Mouse (Mus musculus) adrenal gland, postnatal 14 days (tissue): ENCODE measurements around the gene Slc36a2. TPM values are rescaled to one million over a fixed set of nuclear protein-coding genes. Genes with fewer than 3 reads are reported as not detected.

Experiments used
- DNase-seq: peaks from one replicate; pipeline ENCODE4 v3.0.0; 2021; ENCODE audit warnings: mixed read lengths
- long read RNA-seq, 2 experiments: library from polyadenylated mRNA; stranded (forward); transcript quantifications; one replicate each; pipeline ENCODE4 v2.0.0; 2021
- total RNA-seq: library from RNA; stranded (reverse); gene quantifications from 2 replicates; pipeline ENCODE4 v1.2.3, GENCODE M21; 2021

The Slc36a2 gene
- total RNA-seq, result 176 and 200 TPM in 2 replicates
- long read RNA-seq, experiment 1, transcript Slc36a2-202 (7 exons, 1,772 nt), result minor isoform, 5 of 138 reads
- long read RNA-seq, experiment 1, transcript Slc36a2-201 (10 exons, 2,429 nt), result major isoform, 96 of 138 reads
- long read RNA-seq, experiment 1, partial matches to known transcripts, result 22 of 138 reads
- long read RNA-seq, experiment 1, other reads (novel, unspliced or antisense), result 15 of 138 reads
- long read RNA-seq, experiment 2, transcript Slc36a2-202 (7 exons, 1,772 nt), result minor isoform, 10 of 137 reads
- long read RNA-seq, experiment 2, transcript Slc36a2-201 (10 exons, 2,429 nt), result major isoform, 85 of 137 reads
- long read RNA-seq, experiment 2, partial matches to known transcripts, result 30 of 137 reads
- long read RNA-seq, experiment 2, other reads (novel, unspliced or antisense), result 12 of 137 reads

DNA sequence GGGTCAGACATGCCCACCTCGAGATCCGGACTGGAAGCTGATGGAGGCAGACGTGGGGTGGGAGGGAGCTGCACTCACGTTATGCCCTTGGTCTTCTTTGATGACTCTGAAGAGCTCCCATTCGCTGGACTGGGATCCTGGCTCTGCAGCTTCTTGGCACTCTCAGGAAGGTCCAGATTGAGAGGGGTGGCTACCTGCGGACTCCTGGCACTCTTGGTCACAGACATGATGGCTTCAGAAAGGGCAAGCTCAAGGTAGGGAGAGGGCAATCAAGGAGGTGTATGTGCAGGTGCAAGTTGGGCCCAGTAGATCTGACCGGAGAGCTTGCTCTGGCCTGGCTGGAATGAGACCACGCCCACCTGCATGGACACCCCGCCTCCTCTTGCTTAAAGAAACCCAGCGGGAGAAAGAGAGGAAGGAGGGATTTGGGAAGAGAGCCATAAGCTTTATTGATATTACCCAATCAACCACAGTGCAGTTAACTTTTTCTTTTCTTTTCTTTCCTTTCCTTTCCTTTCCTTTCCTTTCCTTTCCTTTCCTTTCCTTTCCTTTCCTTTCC lies at the start of gene Slc36a2:
Gene Slc36a2, minus strand, starts transcription at position 345 of the 559 bp plus-strand sequence.
- peak; percentile 60 for DNase-seq

DNA sequence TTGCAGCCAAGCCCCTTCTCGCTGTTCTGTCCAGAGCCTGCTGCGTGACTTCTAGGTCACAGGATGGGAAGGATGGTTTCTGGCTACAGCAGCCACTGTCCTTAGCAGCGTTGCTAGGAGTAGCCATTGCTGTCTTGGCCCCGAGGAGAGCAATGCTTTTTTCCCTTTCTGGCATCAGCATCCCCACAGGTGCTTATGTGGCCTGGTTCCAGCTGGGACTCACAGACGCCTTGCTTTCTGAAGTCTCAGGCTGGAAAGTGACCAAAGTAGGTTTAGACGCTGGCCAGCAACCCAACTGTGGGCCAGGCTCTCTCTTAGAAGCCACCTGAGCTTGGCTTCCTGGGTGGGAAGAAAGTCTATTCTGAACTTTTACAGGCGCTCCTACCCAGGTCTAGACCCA lies 49.4 kb upstream of the Slc36a2 start:
- DNase-seq, result no peak

DNA sequence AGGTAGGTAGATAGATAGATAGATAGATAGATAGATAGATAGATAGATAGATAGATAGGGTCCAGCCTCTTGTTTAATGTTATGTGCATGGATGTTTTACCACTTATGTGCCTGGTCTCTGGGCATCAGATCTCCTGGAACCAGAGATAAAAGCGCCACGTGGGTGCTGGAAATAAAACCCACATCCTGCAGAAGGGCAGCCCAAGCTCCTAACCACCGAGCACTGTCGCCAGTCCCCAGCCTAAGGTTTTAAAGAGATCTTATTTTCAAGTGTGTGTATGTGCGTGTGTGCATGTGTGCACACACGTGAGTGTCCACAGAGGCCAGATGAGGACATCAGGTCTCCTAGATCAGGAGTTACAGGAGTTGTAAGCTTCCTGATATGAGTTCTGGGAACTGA lies 46.2 kb upstream of the Slc36a2 start:
- no peak for DNase-seq

DNA sequence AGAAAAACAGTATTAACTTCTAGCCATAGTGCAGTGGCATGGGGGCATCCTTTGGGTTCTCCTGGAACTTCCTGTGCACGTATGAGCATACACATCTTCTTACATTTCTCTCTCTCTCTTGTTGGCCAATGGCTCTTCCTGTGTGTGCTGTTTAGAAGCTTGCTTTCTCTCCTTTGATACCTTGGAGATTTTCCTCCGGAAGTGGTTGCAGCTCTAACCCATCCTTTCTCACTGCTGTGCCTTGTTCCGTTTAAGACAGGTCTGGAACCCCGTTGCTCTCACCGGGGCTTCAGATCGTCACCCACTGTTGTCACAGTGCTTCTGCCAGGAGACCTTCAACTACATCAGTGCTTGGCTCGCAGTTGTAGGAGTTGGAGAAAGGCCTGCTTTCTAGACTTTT lies 36.4 kb upstream of the Slc36a2 start:
- no peak for DNase-seq

DNA sequence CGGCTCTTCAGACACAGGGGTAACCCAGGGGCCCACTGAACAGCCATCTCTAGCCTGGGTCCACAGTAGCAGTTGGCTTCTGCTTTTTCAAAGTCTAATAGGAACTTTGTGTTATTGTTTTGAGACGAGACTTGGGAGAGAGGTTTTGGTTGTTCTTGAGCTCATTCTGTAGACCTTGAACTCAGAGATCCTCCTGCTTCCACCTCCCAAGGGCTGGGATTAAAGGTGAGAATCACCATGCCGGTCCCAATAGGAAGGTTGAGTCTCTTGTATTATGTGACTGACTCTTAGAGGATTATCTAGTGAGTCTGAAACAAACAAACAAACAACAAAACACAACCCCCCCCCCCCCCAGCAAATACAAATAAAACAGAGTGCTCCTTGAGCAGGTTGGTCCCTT lies 33.6 kb upstream of the Slc36a2 start:
- DNase-seq, result no peak

DNA sequence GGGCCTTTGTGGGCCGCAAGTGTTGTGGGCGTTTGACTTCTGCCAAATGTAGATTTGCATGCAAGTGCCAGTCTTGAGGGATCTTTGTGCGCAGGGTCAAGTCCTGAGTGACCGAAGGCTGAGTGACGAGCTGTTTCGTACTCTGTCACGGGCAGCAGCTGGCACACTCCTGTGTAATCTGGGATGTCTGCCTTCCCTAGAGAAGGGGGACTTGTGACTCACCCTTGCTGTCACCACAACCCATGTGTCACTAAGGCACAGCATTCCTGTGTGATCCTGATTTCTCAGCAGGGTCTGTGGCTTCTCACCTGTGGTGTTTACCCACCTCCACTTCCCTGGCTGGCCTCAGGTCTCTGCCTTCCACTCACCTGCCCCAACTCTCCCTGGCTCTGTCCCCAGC lies 33.0 kb upstream of the Slc36a2 start:
- DNase-seq, result peak; percentile 33

DNA sequence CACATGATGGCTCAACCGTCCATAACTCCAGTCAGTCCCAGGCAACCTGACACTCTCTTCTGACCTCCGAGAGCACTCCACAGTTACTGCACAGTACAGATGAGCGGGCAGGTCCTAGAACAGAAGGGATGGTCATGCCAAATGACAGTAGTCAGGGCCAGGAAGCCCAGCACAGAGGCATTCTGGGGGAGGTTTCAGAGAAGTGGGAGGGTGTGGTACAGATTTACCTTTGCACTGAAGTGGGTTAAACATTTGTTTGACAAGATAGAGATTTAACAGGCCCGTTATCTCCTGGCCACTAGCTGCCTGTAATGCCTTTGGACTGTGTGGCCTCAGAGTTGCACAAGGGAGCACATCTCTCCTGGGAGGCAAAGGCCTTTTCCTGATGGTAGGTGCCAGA lies 32.5 kb upstream of the Slc36a2 start:
- DNase-seq, result no peak

DNA sequence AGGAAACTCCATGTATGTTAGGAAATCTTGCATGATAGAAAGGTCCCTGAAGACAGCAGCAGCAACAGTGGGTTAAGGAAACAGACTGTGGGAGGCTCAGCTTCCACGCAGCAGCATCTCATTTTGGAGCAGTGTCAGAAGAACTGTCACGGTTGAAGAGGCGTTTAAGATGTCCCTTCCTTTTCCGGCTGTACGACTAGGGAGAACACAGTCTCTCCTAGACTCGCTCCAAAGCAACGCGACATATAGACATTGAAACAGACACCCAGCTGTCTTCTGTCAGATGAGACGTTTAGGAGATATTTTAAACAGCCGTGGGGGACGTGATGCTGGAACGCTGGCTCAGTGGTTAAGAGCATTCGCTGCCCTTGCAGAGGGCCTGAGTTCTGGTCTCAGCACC lies 32.0 kb upstream of the Slc36a2 start:
- DNase-seq, result no peak

DNA sequence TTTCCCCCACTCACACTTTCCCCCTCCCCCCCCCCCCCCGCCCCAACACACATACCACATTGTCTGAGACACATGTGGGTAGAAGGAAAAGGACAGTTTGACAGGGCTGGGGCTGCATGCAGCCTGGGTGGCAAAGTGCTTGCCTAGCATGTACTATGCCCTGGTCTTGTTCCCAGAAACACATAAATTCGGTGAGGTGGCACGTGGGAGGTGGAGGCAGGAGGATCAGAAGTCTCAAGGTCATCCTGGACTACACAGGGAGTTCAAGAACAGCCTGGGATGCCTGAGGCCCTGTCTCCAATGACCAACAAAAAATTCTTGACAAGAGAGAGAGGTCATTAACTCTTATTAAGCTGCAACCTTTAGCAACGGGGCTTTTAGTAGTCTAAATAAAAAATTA lies 31.2 kb upstream of the Slc36a2 start:
- no peak for DNase-seq

DNA sequence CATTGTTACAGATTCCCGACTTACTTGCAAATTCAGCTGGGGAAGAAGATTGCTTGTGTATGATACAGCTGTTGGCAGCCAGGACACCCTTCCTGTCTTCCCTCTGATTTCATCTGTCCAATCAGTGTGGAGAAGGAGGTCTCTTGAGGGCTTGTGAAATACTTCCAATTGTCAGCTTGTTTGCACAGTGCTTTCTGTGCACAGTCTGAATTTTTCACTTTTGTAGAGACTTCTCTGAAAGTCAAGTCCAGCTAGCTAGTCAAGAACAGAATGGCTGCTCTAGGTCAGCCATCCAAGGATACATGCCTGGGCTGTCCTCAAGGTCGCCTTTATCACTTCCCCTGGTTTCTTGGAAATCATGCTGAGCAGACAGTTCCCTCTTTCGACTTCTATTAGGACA lies 30.1 kb upstream of the Slc36a2 start:
- DNase-seq, result peak; percentile 22

DNA sequence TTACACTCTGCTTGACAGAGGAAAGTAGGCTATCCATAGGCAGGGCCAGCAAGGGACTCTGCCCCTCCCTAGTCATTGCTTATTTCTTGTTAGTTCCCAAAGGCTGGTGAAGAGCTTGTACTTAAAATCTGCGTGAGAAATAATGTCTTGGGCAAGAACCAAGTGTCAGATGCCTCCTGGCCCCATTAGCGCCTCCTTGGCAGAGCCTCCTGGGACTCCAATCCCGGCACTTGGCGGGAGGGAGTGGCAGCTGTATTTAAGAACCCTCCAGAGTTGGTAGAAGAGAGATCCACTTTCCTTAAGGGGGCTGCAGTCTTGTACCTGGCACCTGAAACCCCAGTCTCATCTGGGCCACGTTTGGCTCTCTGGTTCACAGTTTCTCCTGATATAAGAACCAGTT lies 29.3 kb upstream of the Slc36a2 start:
- DNase-seq, result peak; percentile 43

DNA sequence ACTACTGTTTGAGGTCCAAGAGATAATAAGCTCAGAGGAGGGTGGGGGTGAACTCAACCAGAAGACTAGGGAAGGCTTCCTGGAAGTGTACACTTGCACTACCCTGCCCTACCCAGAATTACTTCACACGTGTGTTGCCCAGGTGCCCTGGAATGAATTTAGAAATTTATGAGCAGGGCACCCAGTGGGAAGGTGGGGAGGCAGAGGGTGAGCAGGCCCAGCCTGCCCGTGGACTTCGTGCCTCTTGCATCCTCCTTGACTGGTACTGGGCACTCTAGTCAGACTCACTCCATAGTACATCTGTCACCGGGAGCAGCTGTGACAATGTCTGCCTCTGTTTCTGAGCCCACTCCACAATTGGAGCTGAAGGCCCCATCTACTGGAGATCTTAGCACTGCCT lies 28.6 kb upstream of the Slc36a2 start:
- no peak for DNase-seq

DNA sequence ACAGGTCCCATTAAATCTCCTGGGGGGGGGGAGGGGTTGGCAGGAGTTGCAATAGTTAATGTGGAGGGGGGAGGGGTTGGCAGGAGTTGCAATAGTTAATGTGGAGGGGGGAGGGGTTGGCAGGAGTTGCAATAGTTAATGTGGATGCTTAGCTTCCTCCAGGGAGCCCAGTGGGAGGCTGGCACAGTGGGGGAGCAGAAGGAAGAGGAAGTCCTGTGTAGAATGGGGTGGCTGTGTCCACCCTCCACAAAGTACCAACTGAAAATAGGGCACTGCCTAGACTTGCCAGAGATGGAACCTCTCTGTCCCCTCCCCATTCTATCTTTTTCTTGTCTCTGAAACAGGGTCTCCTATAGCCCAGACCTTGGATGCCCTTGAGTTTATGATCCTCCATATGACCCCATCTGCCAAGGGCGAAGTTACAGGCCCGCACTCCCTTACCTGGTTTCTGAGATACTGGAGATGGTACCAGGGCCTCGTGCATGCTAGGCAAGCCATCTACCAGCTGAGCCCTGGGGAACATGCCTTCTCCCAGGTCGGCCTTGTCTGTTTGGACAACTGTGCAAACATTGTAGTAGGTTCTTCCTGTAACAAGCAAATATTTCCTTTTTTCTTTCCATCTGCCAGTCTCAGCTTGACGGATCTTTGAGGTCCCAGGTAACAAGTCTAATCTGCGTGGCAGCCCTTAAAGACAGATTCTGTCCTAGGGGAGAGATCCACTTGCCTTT lies 24.9 kb upstream of the Slc36a2 start:
- DNase-seq, result no peak

DNA sequence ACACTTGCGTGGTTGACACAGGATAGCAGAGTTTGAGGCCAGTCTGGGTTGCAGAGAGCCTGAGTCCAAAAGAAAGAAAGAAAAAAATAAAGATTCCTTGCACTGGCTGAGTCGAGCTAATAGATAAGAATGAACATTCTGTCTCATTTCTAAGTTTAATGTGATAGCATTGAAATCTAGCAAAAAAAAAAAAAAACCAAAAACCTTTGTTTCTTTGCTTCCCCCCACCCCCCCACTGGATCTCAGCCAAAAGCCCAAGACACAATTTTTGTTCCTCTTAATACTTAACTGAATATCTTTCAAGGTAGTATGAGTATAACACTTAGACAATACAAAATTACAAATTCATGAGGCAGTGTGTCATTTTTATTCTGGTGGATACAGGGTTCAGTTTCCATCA lies 24.2 kb upstream of the Slc36a2 start:
- DNase-seq, result no peak

DNA sequence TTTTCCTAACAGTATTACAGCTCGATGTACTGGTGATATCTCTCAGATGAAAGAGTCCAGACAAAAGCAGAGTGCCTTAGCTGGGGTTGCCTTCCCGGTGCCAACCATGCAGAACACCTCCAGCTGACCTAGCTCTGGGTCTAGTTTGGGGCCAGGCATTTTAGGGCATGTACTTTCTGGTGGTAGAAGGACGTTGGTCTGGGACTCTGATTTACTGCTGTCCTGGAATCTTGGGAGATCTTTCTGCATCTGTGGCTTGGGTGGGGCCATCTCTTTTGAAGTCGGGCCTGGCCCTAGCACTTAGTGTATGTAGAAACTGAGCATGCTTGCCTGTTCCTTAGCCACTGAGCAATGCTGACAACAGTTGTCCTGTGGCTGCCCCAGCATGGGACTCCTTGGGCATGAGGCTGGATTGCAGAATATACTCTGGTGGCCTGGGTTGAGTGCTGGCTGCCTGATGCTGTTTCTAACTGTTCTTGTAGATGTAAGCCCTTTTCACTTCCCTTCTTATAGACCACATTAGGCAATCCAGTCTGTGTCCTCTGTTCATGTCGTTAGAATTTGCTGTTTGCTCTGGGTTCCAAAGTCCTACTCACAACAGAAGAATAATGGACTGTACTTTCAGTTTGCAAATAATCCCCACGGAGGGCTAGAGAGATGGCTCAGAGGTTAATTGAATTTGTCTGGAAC lies 23.3 kb upstream of the Slc36a2 start:
- DNase-seq, result no peak

DNA sequence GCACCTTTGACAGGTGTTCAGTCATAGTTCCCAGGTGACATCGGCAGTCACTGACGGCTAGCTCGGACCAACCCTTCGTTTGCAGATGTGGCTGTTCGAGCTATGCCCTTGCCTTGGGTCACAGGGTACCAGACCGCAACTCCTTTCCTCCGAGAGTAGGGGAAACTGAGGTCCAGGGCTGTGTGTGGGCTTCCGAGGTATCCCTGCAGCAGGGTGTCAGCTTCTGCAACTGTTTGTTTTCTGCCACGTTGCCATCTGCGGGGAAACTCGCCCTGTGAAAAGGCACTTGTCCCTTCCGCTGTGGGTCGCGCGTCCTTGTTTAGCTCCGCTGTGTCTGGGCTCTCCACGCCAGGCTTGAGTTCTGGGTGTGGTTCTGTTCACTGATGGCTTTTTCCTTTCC lies 19.7 kb upstream of the Slc36a2 start:
- peak; percentile 37 for DNase-seq

DNA sequence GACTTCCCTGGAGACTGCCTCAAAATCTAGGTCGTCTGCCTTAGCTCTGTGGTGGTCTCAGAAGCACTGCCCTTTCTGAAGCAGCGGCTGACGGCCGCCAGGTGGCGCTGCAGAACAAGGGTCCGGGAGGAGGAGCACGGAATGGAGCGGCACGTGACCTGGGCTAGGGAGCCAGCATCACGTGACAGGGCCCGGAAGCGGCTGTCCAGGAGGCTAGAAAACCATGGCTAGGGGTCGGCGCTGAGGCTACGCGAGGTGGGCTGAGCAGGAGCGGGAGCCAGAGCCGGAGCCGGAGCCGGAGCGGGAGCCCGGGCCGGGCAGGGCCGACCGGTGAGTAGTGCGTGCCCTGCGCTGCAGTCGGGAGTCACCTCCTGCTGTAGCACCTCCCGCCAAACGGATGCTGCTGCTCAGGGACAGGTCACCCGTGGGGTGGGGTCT lies 19.3 kb upstream of the Slc36a2 start, which contains the start of gene Slc36a1:
Gene Slc36a1, plus strand, starts transcription at position 192 of the 438 bp plus-strand sequence.
- DNase-seq, result peak; percentile 98

DNA sequence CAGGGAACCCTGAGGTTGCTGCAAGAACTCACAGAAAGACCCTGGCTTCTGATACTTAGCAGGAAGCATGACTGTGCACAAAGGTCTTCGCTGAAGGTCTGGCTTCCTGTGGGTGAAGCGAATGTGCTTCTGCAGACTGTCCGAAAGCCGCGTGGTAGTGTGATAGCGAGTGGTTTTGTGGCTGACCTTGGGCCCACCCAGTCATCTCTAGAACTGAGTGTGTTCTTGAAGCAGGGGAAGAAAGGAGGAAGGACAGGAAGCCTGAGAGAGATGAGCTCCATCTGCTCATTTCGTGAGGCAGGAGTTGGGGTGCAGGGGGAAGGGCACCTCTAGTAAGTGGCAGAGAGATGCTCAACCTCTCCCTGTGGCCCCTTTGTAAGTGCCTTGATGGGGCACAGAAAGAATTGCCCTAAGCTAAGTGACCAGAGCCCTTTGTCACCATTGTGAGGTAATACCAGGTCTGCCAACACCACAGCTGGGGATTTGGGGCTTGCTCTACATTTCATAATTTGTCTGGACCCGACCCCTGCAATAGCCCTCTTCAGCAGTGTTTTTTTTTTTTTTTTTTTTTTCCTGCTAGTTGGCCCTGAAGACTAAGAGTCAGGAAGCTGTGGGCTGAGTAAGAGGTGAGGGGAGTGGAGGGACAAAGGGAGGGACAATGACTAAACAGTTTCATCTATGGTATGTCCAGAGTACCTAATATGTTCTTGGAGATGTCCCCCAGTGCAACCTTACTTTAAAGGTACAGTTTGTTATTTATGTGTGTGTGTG lies 13.0 kb upstream of the Slc36a2 start:
- DNase-seq, result no peak

DNA sequence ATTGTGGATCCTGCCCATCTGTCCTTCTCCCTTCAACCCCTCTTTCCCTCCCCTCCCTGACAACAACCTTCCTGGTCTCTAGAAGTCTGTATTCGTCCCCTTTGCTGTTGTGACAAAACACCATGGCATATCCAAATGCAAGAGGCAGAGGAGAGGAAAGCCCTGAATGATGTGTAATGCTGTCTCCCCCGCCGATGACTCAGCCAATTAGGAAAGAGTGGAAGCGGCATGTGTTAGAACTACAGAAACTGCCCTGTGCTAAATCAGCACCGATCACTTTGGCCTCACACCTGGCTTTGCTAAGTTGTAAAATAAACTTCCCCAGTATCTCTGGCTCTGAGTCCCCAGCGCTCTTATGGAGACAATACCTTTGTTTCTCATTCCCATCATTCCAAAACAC lies 12.2 kb upstream of the Slc36a2 start:
- DNase-seq, result no peak

DNA sequence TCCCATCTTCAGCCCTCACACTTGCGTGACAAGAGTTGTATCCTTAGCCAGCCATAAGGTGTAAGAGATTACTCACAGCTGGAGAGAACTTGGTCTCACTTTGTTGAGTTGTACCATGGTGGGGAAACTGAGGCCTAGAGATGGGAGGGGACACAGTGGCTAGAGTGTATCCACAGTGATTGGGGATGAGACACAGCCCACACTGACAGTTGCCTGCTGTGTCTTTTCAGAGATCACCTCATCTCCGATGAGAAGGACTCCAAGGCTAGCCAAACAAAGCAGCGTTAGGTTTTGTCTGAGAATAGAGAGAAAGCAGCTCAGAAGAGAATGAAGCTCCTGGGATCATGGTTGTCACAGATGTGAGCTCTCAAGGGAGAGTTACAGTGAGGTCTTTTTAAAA lies 5.3 kb upstream of the Slc36a2 start:
- DNase-seq, result no peak

DNA sequence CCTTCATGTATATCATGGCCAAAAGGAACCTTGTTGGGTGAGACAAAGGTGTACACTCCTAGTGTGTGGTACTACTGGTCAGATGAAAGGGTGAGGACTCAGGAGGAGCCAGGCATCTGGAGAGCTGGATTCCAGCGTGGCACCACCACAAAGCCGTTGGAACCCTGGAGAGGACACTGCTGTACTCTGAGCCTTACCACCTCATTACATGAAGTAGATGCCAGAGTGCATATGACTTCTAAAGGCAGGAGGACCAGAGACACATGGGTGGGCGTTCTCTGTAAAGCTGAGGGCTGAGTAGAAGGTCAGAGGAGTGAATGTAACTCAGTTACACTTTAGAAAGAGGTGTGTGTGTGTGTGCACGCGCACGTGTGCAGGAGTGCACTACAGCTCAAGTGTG lies 2.9 kb upstream of the Slc36a2 start:
- DNase-seq, result no peak

DNA sequence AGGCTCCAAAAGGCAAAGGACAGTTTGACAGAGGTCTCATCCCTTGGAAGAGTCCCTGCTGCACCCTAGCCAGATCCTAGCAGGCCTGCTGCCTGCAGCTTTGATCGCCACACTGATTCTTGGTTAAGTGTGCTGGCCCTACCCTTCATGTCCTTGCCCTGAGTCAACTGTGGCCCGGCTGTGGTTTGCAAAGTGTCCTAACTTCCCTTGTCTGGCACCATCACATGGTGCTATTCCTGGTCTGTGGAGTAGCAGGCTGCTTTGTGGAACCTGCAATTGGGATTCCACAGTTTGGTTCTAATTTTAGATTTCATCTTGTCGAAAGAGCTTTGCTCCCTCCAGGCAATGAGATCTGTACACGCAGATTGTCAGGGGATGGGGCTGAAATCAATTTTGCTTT lies 2.4 kb upstream of the Slc36a2 start:
- DNase-seq, result no peak
